Mouse (Mus musculus) embryo, embryonic 10 days (tissue): ENCODE data around the gene Fa2h.

Experiments
- DNase-seq: peaks from one replicate; pipeline ENCODE4 v3.0.0-alpha.2; 2015; ENCODE audit warnings: low spot score

Gene Fa2h

DNA sequence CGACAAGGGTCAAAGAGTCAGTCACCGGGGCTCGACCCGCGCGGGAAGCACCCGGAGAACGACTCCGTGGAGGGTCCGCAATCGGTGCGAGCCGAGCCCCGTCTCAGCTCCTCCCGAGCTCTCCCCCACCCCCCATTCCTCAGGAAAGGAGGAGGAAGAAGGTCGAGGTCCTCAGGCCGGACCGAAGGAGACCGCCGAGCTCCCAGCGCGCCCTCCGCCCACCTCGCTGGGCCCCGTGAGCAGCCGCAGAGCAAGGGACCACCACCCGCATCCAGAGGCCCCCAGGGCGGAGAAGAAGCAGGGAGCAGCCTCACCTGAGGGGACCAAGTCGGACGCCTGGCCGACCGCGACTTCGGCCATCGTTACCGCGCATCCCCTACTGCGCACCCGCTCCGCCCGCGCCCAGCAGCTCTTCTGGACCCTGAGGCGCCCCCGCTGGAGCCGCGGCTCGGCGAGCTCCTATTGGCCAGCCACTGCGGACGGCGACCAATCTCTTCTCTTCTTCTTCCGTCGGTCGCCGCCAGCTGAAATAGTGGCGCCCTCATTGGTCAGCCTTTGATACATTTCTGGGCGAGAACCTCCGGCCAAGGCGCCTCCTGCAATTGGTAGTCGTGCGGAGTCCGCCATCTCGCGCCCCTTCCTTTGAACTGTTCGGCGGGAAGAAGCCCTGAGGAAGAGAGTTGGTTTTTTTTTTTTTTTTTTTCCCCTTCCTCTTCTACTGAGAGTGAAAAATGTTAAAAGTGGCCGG, 93.6 kb downstream of the Fa2h start, which contains the start of gene Rfwd3:
Gene Rfwd3, minus strand, starts transcription at position 402 of the 748 bp plus-strand sequence.
- peak; percentile 99 for DNase-seq

DNA sequence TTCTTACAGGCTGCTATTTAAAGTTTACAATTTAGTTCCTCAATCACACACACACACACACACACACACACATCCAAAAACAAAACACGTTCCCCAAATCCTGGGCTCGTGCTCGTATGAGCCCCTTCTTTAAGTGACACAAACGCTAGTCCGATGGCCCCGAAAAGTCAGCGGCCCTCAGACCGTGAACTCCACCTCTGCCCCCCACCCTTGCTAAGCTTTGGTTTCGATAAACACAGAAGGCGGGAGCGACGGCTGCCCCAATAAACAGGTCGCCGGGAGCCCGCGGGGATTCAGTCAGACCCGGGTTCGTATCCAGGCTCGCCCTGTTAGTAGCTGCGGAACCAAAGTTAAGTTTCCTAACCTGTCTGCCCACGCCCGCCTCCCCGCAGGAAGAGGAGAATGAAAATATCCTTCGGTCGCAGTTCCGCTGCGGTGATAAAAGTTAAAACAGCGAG, 94.2 kb downstream of the Fa2h start:
- peak; percentile 63 for DNase-seq

DNA sequence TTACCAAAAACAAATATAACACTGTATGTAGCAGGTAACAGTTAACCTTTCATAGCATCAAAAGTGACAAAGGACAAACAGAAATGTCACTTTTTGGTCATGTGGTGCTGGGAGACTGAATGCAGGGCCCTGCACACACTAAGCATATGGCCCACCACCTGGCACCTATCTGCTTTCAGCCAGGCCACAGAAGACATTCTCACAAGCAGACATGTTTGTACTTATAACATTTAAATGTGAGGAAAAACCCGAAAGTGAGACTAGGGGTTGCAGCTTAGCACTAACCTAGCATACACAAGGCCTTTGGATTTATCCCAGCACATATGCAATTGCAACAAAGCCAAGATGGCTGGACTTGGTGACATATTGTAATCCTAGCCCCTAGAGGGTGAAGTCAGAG, 95.6 kb downstream of the Fa2h start:
- no peak for DNase-seq
